Mouse (Mus musculus) kidney, embryonic 14.5 days (tissue): ENCODE results near the gene Cd200r1. TPM values are rescaled to one million over a fixed set of nuclear protein-coding genes. Genes with fewer than 3 reads are reported as not detected.
"Not testable (repeated sequence)": the region's sequence is repeated elsewhere in the genome, so short reads cannot be mapped to it uniquely, and the experiment has no call there.

Experiments
- ATAC-seq: fragments of 200-750 bp; cut with Nextera tagmentation; 2 replicates; pipeline ENCODE4 v1.8.0; 2017; ENCODE audit warnings: moderate number of reproducible peaks, mild to moderate bottlenecking, moderate TSS enrichment, moderate library complexity; ENCODE audit not compliant: low FRiP score, low TSS enrichment
- H3K27ac ChIP-seq: fragments of 300-500 bp; sonication (generic); 2 replicates; pipeline ENCODE4 v1.5.1; 2014; ENCODE audit warnings: low read depth, mild to moderate bottlenecking, low read length, moderate library complexity, mixed read lengths
- H3K27me3 ChIP-seq: fragments of 300-500 bp; sonication (generic); 2 replicates; pipeline ENCODE4 v1.6.1; 2014; ENCODE audit warnings: mild to moderate bottlenecking, low read length; ENCODE audit not compliant: control insufficient read depth, insufficient read depth
- H3K36me3 ChIP-seq: fragments of 300-500 bp; sonication (generic); 2 replicates; pipeline ENCODE4 v1.6.1; 2014; ENCODE audit warnings: low read length, mixed read lengths; ENCODE audit not compliant: control insufficient read depth, insufficient read depth
- H3K4me1 ChIP-seq: fragments of 300-500 bp; sonication (generic); 2 replicates; pipeline ENCODE4 v1.6.1; 2014; ENCODE audit warnings: low read length, mixed read lengths; ENCODE audit not compliant: control insufficient read depth, insufficient read depth
- H3K4me2 ChIP-seq: fragments of 300-500 bp; sonication (generic); replicated peaks from 2 replicates; pipeline ENCODE4 v1.6.1; 2014; ENCODE audit warnings: low read depth, mild to moderate bottlenecking, low read length
- H3K4me3 ChIP-seq: fragments of 300-500 bp; sonication (generic); 2 replicates; pipeline ENCODE4 v1.5.1; 2014; ENCODE audit warnings: mild to moderate bottlenecking, low read length
- H3K9ac ChIP-seq: fragments of 300-500 bp; sonication (generic); 2 replicates; pipeline ENCODE4 v1.6.1; 2014; ENCODE audit warnings: low read depth, mild to moderate bottlenecking, low read length, moderate library complexity
- H3K9me3 ChIP-seq: fragments of 300-500 bp; sonication (generic); 2 replicates; pipeline ENCODE4 v1.6.1; 2016; ENCODE audit warnings: low read length; ENCODE audit not compliant: control insufficient read depth
- WGBS: fragments of 180-500 bp; shearing (Covaris S2); extraction: QIAGEN DNeasy Blood & Tissue Kit; methylation state at CpG from one replicate; pipeline ENCODE4 v1.1.7; 2014; 5-methylcytosine and 5-hydroxymethylcytosine counted together
- polyA plus RNA-seq: library from polyadenylated mRNA; unstranded; fragments of >200 nt; fragmentation: Nextera tagmentation; extraction: Ambion mirVana; gene quantifications from 2 replicates; pipeline ENCODE4 v1.2.1, GENCODE M21; 2014

Gene Cd200r1
- polyA plus RNA-seq, 1 experiment from 2014 or later = 0.69 TPM

- Histone ChIP-seq H3K36me3 (no peaks in the 10 kb centered on the region), H3K27ac (no peak overlapping the region), H3K9ac (no peak overlapping the region), H3K4me3 (no peak overlapping the region), H3K9me3 (no peaks in the 10 kb centered on the region), H3K27me3 (no peaks in the 10 kb centered on the region), H3K4me1 (no peaks in the 10 kb centered on the region), H3K4me2 (no peak overlapping the region)
- whole genome bisulfite sequencing = 89% methylated on average over 6 of the region's 6 CpGs
- ATAC-seq = no peak
Observed at GRCm38 (mm10) chr16:44812468-44813065, 47.0 kb downstream of the Cd200r1 start.

GRCm38 (mm10) chr16:44818010-44818409 is 52.5 kb downstream of the Cd200r1 start:
- no peaks in the 10 kb centered on the region for H3K4me1 ChIP-seq
- no peak for ATAC-seq
- H3K9me3 ChIP-seq = no peaks in the 10 kb centered on the region
- 65% methylated on average over 1 of the region's 1 CpGs for WGBS
- H3K4me2 ChIP-seq = no peak overlapping the region
- H3K27me3 ChIP-seq = no peaks in the 10 kb centered on the region
- H3K9ac ChIP-seq = no peak overlapping the region
- no peaks in the 10 kb centered on the region for H3K36me3 ChIP-seq
- H3K27ac ChIP-seq = no peak overlapping the region
- no peak overlapping the region for H3K4me3 ChIP-seq

GRCm38 (mm10) chr16:44820545-44820944 is 55.0 kb downstream of the Cd200r1 start:
- no peak for ATAC-seq
- no peak overlapping the region for H3K9ac ChIP-seq
- H3K4me3 ChIP-seq = no peak overlapping the region
- H3K27me3 ChIP-seq = no peaks in the 10 kb centered on the region
- no peak overlapping the region for H3K4me2 ChIP-seq
- no peaks in the 10 kb centered on the region for H3K4me1 ChIP-seq
- H3K27ac ChIP-seq = no peak overlapping the region
- H3K9me3 ChIP-seq = no peaks in the 10 kb centered on the region
- WGBS = 82% methylated on average over 4 of the region's 4 CpGs
- no peaks in the 10 kb centered on the region for H3K36me3 ChIP-seq

GRCm38 (mm10) chr16:44832286-44832685 is 66.8 kb downstream of the Cd200r1 start:
- no peaks in the 10 kb centered on the region for H3K4me1 ChIP-seq
- no peak overlapping the region for H3K4me3 ChIP-seq
- no peak overlapping the region for H3K27ac ChIP-seq
- ATAC-seq = no peak
- H3K9ac ChIP-seq = no peak overlapping the region
- WGBS = 62% methylated on average over 3 of the region's 3 CpGs
- H3K4me2 ChIP-seq = no peak overlapping the region
- H3K27me3 ChIP-seq = no peaks in the 10 kb centered on the region
- no peaks in the 10 kb centered on the region for H3K36me3 ChIP-seq
- H3K9me3 ChIP-seq = no peaks in the 10 kb centered on the region

- H3K4me1 ChIP-seq, H3K27ac ChIP-seq, H3K36me3 ChIP-seq, H3K27me3 ChIP-seq, H3K4me2 ChIP-seq, ATAC-seq, H3K9me3 ChIP-seq, H3K9ac ChIP-seq, H3K4me3 ChIP-seq: not testable (repeated sequence)
- WGBS = 71% methylated on average over 2 of the region's 2 CpGs
Observed at GRCm38 (mm10) chr16:44833189-44833588, 67.7 kb downstream of the Cd200r1 start.

Other genes starting within 250 kb of the Cd200r1 start
- gene Boc, start 206.8 kb upstream of the Cd200r1 start, polyA plus RNA-seq = 15.2 and 23.5 TPM in 2 replicates
- 7.3 and 11.8 TPM in 2 replicates for gene Nepro, start 41.4 kb upstream of the Cd200r1 start, polyA plus RNA-seq
- gene Gtpbp8, start 19.4 kb upstream of the Cd200r1 start, polyA plus RNA-seq = 29.5 and 33.0 TPM in 2 replicates
- not detected in 2 replicates for gene Cd200r4, start 46.0 kb downstream of the Cd200r1 start, polyA plus RNA-seq
- gene Cd200r2, start 101.4 kb downstream of the Cd200r1 start, polyA plus RNA-seq = 0.11 TPM in 1 of 2 replicates, not detected in the other
- gene Cd200r3, start 177.9 kb downstream of the Cd200r1 start, polyA plus RNA-seq = 0.31 TPM in 1 of 2 replicates, not detected in the other